Mouse (Mus musculus): ENCODE measurements around the gene Gm960. TPM values are rescaled to one million over a fixed set of nuclear protein-coding genes. Genes with fewer than 3 reads are reported as not detected.

Gm960 gene
- polyA plus RNA-seq, 1 experiment from 2014 or later, result 4.1 TPM

DNA sequence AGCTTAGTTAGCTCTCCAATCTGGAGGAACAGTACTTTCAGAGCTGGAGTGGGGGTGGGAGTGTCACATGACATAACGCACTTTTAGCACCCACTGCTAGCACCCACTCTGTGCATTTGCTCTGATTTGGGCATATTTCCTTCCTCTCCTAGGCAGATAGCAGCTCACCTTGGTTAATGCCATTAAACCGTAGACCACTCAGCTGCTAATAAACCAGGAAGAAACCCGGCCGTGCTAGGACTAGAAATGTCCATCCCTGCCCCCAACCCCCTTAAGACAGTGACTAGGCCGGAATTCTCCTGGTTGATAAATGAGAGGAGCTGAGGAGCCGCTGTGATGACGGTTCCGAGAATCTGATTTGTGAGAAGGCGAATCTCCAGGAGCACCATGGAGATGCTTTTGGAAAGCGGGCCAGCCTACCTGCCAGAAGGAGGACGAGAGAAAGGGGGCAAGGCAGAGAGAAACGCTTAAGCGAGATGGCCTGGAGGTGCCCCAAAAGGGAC is 12.7 kb upstream of the Gm960 start, which contains the start of gene Sptbn2:
TSS of gene Sptbn2 (plus strand) at position 70 of the 503 bp plus-strand sequence.
- H3K4me3 ChIP-seq, result peak within 1 kb of the TSS; percentile 84
- H3K9ac ChIP-seq, result peak within 1 kb of the TSS; percentile 95
- no peaks in the 10 kb centered on the region for H3K36me3 ChIP-seq (ENCODE audit: poor library complexity, severe bottlenecking)
- H3K9me3 ChIP-seq (replicated peaks), result no peaks in the 10 kb centered on the region
- H3K4me2 ChIP-seq, result peak within 1 kb of the TSS; percentile 80
- ATAC-seq, result peak; percentile 39; the same call in 1 of the 2 replicates
- no peaks in the 10 kb centered on the region for H3K27me3 ChIP-seq
- peaks cover 27% of the 10 kb centered on the region for H3K4me1 ChIP-seq
- WGBS, result 9% methylated on average over 13 of the region's 13 CpGs
- H3K27ac ChIP-seq, result peak within 1 kb of the TSS; percentile 90

DNA sequence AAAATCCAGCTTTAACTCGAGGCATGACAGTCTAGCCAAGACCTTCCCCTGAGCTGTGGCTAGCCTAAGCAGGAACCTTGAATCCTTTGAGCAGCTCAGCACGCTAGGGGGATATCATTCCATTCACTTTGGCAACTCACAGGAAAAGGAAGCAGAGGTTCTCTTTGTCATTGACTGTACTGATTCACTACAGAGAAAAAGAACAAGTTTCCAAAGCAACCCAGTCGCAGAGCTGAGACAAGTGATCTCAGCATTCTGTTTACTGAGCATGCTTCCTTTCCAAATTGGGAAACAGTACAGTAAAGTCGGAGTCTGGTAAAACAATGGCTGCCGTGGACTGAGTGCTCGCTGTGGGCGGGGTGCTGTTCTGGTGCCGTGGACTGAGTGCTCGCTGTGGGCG is 10.3 kb upstream of the Gm960 start:
- H3K4me1 ChIP-seq, result peaks cover 21% of the 10 kb centered on the region
- H3K27ac ChIP-seq, result no peak overlapping the region
- H3K36me3 ChIP-seq (ENCODE audit: poor library complexity, severe bottlenecking), result no peaks in the 10 kb centered on the region
- H3K27me3 ChIP-seq, result no peaks in the 10 kb centered on the region
- ATAC-seq, result no peak
- H3K9me3 ChIP-seq (replicated peaks), result no peaks in the 10 kb centered on the region
- no peak overlapping the region for H3K4me2 ChIP-seq
- 84% methylated on average over 10 of the region's 10 CpGs for whole genome bisulfite sequencing
- H3K4me3 ChIP-seq, result no peak overlapping the region
- H3K9ac ChIP-seq, result no peak overlapping the region

DNA sequence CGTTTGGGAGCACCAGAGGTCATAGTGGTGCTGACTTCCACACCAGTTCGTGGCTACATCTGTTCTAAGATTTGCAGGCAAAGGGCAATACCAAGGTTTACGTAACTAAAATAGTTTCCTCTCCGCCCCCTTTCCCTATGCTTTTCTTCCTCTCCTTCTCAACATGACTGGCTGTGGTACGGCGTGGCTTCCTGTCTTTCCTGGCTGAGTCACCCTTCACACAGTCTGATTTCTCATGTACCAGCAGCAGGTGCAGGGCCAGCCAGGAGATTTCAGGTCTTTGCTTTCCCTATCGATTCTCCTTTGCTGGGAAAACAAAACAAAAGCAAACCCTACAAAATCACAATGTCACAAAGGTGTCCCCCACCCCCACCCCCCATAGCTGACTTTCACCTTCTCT is 2.8 kb upstream of the Gm960 start:
- 72% methylated on average over 7 of the region's 7 CpGs for WGBS
- ATAC-seq, result no peak
- Histone ChIP-seq H3K27ac (no peak overlapping the region), H3K4me3 (no peak overlapping the region), H3K36me3 (ENCODE audit: poor library complexity, severe bottlenecking) (no peaks in the 10 kb centered on the region), H3K27me3 (peaks cover 28% of the 10 kb centered on the region), H3K4me2 (no peak overlapping the region), H3K9ac (no peak overlapping the region), H3K9me3 (replicated peaks) (no peaks in the 10 kb centered on the region), H3K4me1 (peaks cover 8% of the 10 kb centered on the region; the same call in 1 of the 2 replicates)

DNA sequence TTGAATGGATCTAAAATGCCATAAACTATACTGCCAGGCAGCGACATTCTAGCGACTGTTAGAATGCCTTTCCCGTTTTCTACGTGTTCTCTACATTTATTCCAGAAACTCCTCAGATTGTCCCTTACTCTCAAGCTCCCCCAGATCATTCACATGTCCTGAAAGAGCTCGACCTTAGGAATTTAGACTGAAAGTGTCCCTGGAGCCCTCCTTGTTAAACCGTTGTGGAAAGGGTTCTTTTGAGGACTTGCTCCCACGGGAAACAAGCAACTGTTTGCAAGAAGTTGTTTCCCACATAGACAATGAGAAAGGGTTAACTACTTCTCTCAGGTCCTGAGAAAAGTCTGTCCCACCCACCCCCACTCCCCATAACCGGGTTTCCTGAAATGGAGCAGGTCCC is 2.2 kb upstream of the Gm960 start:
- Histone ChIP-seq H3K36me3 (ENCODE audit: poor library complexity, severe bottlenecking) (no peaks in the 10 kb centered on the region), H3K4me1 (peaks cover 8% of the 10 kb centered on the region; the same call in 1 of the 2 replicates), H3K4me2 (no peak overlapping the region), H3K4me3 (no peak overlapping the region), H3K9ac (no peak overlapping the region), H3K9me3 (replicated peaks) (no peaks in the 10 kb centered on the region), H3K27ac (no peak overlapping the region), H3K27me3 (peaks cover 28% of the 10 kb centered on the region)
- WGBS, result 80% methylated on average over 8 of the region's 8 CpGs
- ATAC-seq, result no peak

DNA sequence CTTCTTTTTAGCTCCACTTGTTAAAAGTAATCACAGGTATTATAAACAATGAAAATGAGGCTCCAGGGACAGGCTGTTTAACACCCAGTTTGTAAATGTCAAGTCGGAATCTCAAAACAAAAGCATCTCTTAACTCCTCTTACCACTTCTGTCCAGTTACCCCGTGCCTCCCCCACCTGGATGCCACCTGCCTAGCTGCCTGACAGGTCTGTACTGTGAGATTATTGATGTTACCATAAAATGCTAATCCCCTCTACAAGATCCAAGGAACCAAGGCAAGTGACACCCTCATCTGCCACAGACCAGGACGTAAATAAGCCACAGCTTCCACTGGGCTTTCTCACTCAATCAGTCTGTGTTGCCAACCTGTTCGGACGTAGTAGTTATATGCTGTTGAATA is 1.4 kb upstream of the Gm960 start:
- 82% methylated on average over 5 of the region's 5 CpGs for WGBS
- peaks cover 8% of the 10 kb centered on the region; the same call in 1 of the 2 replicates for H3K4me1 ChIP-seq
- H3K9ac ChIP-seq, result no peak overlapping the region
- peaks cover 28% of the 10 kb centered on the region for H3K27me3 ChIP-seq
- no peaks in the 10 kb centered on the region for H3K9me3 ChIP-seq (replicated peaks)
- ATAC-seq, result no peak
- H3K36me3 ChIP-seq (ENCODE audit: poor library complexity, severe bottlenecking), result no peaks in the 10 kb centered on the region
- H3K27ac ChIP-seq, result no peak overlapping the region
- H3K4me2 ChIP-seq, result no peak overlapping the region
- H3K4me3 ChIP-seq, result no peak overlapping the region

DNA sequence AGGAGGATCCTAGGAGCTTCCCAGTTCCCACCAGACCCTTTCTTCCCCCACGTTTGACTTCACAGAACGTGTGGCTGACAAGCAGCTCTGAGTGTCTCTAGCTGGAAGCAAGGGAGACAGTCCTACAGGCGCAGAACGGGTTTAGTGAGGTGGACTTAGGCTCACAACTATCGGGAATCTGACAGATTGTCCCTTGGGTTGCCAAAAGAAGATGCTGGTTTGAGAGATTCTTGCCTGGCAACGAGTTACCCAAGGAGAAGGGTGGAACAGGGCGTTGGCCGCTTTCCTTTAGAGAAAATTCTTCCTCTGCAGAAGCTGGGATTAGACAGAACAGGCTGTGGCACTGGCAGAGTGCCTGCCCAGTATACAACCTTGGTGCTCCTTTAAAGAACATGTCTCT is 388 bp upstream of the Gm960 start:
- Histone ChIP-seq H3K27me3 (peaks cover 28% of the 10 kb centered on the region), H3K4me2 (peak overlapping the region; percentile 64), H3K9me3 (replicated peaks) (no peaks in the 10 kb centered on the region), H3K27ac (peak overlapping the region; percentile 77), H3K36me3 (ENCODE audit: poor library complexity, severe bottlenecking) (no peaks in the 10 kb centered on the region), H3K9ac (no peak overlapping the region), H3K4me1 (peaks cover 8% of the 10 kb centered on the region; the same call in 1 of the 2 replicates), H3K4me3 (peak overlapping the region; percentile 53)
- ATAC-seq, result 0 out of 2 replicates have a peak, but pooled peaks have one; percentile 27
- 32% methylated on average over 8 of the region's 8 CpGs for WGBS

DNA sequence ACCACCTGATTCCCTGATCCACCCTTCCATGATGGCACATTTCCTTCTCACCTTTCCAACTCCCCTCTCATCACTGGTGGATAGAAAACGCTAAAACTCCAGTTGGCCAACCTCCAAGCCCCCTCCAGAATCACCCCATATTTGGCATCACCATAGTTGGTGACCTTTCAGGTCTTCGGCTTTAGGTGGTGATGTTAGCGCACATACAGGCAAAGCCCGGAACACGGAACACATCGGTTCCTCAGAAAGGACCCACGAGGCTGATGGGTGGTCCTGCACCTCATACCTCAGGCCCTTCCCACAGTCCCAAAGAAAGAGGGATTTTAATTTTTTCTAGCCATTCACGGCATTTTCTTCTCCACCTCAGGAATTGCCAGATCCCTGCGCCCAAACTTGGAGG is 747 bp downstream of the Gm960 start:
- peaks cover 28% of the 10 kb centered on the region for H3K27me3 ChIP-seq
- ATAC-seq, result 0 out of 2 replicates have a peak, but pooled peaks have one; percentile 33
- peak overlapping the region; percentile 71 for H3K9ac ChIP-seq
- H3K27ac ChIP-seq, result peak overlapping the region; percentile 77
- peak overlapping the region; percentile 64 for H3K4me2 ChIP-seq
- 74% methylated on average over 9 of the region's 9 CpGs for WGBS
- no peaks in the 10 kb centered on the region for H3K9me3 ChIP-seq (replicated peaks)
- H3K4me3 ChIP-seq, result peak overlapping the region; percentile 53
- no peaks in the 10 kb centered on the region for H3K36me3 ChIP-seq (ENCODE audit: poor library complexity, severe bottlenecking)
- H3K4me1 ChIP-seq, result peaks cover 8% of the 10 kb centered on the region; the same call in 1 of the 2 replicates

DNA sequence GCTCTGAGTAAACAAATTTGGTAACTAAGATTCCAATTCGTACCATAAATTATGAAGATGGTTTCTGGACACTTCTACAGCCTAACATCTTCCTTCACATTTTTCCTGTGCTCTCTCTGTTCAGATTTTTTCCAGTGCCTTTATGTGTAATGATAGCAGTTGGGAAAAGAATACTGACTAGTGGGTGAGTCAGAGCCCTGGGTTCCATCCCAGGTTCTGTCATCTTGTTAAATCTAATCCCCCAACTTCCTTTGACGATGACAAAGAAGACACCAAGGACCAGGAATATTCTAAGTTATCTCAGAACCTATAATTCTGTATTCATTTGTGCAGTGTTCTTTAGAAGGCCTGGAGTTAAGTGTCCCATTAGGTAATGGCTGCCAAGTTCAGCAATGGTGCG is 1.3 kb downstream of the Gm960 start:
- ATAC-seq, result no peak
- Histone ChIP-seq H3K4me2 (no peak overlapping the region), H3K27me3 (peaks cover 28% of the 10 kb centered on the region), H3K9me3 (replicated peaks) (no peaks in the 10 kb centered on the region), H3K4me3 (no peak overlapping the region), H3K9ac (no peak overlapping the region), H3K36me3 (ENCODE audit: poor library complexity, severe bottlenecking) (no peaks in the 10 kb centered on the region), H3K4me1 (peaks cover 8% of the 10 kb centered on the region; the same call in 1 of the 2 replicates), H3K27ac (no peak overlapping the region)
- WGBS, result 89% methylated on average over 3 of the region's 3 CpGs

DNA sequence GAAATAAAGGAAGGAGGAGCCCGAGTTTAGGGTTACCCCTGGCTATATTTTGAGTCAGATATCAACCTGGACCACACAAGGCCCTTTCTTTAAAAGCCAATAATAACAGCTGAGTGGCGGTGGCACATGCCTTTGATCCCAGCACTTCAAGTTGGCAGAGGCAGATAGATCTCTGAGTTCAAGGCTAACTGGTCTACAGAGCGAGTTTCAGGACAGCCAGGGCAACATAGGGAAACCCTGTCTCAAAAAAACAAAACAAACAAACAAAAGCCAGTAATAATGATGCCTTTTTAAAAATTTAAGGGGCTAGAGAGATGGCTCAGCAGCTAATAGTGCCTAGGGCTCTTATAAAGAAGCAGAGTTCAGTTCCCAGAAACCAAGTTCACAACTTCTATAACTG is 4.1 kb downstream of the Gm960 start:
- Histone ChIP-seq H3K4me2 (no peak overlapping the region), H3K9me3 (replicated peaks) (no peaks in the 10 kb centered on the region), H3K9ac (no peak overlapping the region), H3K36me3 (ENCODE audit: poor library complexity, severe bottlenecking) (no peaks in the 10 kb centered on the region), H3K4me3 (no peak overlapping the region), H3K27ac (no peak overlapping the region), H3K4me1 (peaks cover 8% of the 10 kb centered on the region; the same call in 1 of the 2 replicates), H3K27me3 (peaks cover 16% of the 10 kb centered on the region)
- no peak for ATAC-seq
- 67% methylated on average over 3 of the region's 3 CpGs for WGBS

DNA sequence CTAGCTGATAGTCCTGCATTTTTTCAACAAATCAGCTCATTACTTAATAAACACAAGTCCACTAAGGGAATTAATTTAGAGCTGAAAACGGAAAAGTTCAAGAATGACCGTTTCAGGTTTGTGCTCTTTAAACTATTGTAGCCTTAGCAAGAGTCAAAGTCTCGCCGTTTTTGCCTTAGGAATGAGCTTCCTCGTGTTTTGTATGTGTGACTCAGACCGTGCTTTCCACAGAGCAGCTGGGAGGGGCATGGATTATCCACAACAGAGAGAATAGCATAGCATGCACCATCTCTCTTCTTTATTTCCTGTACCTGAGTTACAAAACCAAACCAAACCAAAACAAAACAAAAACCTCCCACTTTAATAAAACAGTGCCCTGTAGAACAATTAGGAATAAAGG is 26.1 kb downstream of the Gm960 start:
- Histone ChIP-seq H3K9me3 (replicated peaks) (no peaks in the 10 kb centered on the region), H3K4me3 (no peak overlapping the region), H3K36me3 (ENCODE audit: poor library complexity, severe bottlenecking) (no peaks in the 10 kb centered on the region), H3K4me2 (no peak overlapping the region), H3K27me3 (no peaks in the 10 kb centered on the region), H3K27ac (no peak overlapping the region), H3K4me1 (no peaks in the 10 kb centered on the region), H3K9ac (no peak overlapping the region)
- 44% methylated on average over 6 of the region's 6 CpGs for WGBS
- ATAC-seq, result no peak

DNA sequence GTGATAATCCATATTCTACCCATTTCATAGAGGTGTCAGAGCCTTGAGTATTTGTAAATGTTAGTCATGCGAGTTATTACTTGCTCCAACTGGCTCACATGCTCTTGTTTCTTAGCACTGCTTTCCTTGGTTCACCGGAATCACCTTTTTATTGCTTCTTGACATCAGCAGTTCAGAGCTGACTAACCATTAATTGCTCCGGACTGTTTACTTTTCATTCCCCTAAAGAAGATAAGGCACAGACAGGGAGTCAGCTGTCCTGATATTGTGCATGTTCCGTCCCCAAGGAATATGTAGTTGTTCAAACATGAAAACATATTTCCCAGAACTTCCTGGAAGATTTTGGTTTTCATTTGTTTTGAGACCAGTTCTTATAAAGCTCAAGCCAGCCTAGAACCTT is 27.7 kb downstream of the Gm960 start:
- no peaks in the 10 kb centered on the region for H3K9me3 ChIP-seq (replicated peaks)
- ATAC-seq, result no peak
- no peak overlapping the region for H3K4me2 ChIP-seq
- H3K27ac ChIP-seq, result no peak overlapping the region
- no peaks in the 10 kb centered on the region for H3K36me3 ChIP-seq (ENCODE audit: poor library complexity, severe bottlenecking)
- WGBS, result 90% methylated on average over 4 of the region's 4 CpGs
- H3K4me1 ChIP-seq, result no peaks in the 10 kb centered on the region
- no peaks in the 10 kb centered on the region for H3K27me3 ChIP-seq
- no peak overlapping the region for H3K4me3 ChIP-seq
- no peak overlapping the region for H3K9ac ChIP-seq

DNA sequence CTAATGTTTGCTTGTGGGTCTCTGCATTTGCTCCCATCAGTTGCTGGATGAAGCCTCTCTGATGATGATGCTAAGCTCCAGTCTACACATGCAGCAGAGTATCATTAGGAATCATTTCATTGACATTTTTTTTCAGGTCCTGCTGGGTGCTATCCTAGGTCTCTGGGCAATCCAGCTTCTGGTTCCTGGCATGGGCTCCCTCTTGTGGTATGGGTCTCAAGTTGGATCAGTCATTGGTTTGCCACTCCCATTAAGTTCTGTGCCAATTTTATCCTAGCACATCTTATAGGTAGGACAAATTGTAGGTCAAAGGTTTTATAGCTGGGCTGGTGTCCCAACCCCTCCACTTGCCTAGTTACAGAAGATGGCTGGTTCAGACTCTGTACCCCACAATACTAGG is 31.7 kb downstream of the Gm960 start:
- no peak overlapping the region for H3K4me2 ChIP-seq

DNA sequence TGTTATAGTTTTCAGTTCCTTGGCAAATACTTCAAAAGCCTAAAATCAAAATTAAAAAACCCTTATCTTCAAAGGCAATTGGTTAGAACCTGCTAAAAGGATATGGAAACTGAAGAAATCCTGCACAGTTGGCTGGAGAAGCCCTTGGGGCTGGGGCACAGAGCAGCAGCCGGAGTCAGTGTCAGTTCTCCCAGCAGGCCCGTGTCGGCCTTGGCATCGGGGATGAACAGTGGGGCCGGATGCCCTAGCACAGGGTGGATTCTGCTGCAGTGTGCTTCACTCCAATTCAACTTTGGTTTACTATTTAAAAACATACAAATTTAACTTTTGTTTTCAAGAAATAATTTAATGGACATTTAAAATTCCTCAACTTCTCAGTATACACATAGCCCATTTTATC is 40.3 kb downstream of the Gm960 start:
- 94% methylated on average over 5 of the region's 5 CpGs for WGBS
- H3K36me3 ChIP-seq (ENCODE audit: poor library complexity, severe bottlenecking), result no peaks in the 10 kb centered on the region
- no peak for ATAC-seq
- no peaks in the 10 kb centered on the region for H3K9me3 ChIP-seq (replicated peaks)
- no peak overlapping the region for H3K9ac ChIP-seq
- no peaks in the 10 kb centered on the region for H3K4me1 ChIP-seq
- H3K4me2 ChIP-seq, result no peak overlapping the region
- no peaks in the 10 kb centered on the region for H3K27me3 ChIP-seq
- H3K27ac ChIP-seq, result no peak overlapping the region
- no peak overlapping the region for H3K4me3 ChIP-seq

More for the DNA sequence above, 31.7 kb downstream of the Gm960 start:
- no peaks in the 10 kb centered on the region for H3K4me1 ChIP-seq
- no peak for ATAC-seq
- H3K27ac ChIP-seq, result no peak overlapping the region
- no peaks in the 10 kb centered on the region for H3K36me3 ChIP-seq (ENCODE audit: poor library complexity, severe bottlenecking)
- no peaks in the 10 kb centered on the region for H3K9me3 ChIP-seq (replicated peaks)
- H3K4me3 ChIP-seq, result no peak overlapping the region
- no peaks in the 10 kb centered on the region for H3K27me3 ChIP-seq
- no peak overlapping the region for H3K9ac ChIP-seq
